Mouse (Mus musculus): Measurements from ENCODE around the gene Lmo4. TPM values are rescaled to one million over a fixed set of nuclear protein-coding genes. Genes with fewer than 3 reads are reported as not detected.

Lmo4 gene
- total and polyA plus RNA-seq, 3 experiments, result 37.3 to 161 (median 48.1) TPM

GRCm38 (mm10) chr3:144173866-144174588 lies 31.0 kb downstream of the Lmo4 start:
- H3K4me3 ChIP-seq (ENCODE audit: low read depth, low read length), result no peak overlapping the region
- no peak for ATAC-seq (ENCODE audit: extremely low read depth, insufficient number of reproducible peaks, low FRiP score, poor library complexity, severe bottlenecking)

GRCm38 (mm10) chr3:144173138-144173537 lies 31.9 kb downstream of the Lmo4 start:
- Histone ChIP-seq H3K4me3 (ENCODE audit: low read depth, low read length) (no peak overlapping the region), H3K9me3 (replicated peaks) (no peaks in the 10 kb centered on the region)
- no peak for ATAC-seq (ENCODE audit: extremely low read depth, insufficient number of reproducible peaks, low FRiP score, poor library complexity, severe bottlenecking)

More at GRCm38 (mm10) chr3:144173866-144174588, 31.0 kb downstream of the Lmo4 start:
- Histone ChIP-seq H3K27me3 (ENCODE audit: insufficient read depth, low read length) (peaks cover 20% of the 10 kb centered on the region), H3K9me3 (replicated peaks) (no peaks in the 10 kb centered on the region), H3K36me3 (replicated peaks) (no peaks in the 10 kb centered on the region), H3K4me1 (ENCODE audit: insufficient read depth, low read depth, low read length) (no peaks in the 10 kb centered on the region)
- no peak for TF ChIP-seq GATA1 (IDR thresholded peaks at IDR 0.05; ENCODE audit: borderline replicate concordance, low read length)
- no peak for TF ChIP-seq POLR2AphosphoS5 (IDR thresholded peaks at IDR 0.05; ENCODE audit: insufficient replicate concordance, low read depth, low read length)
- TF ChIP-seq CTCF (IDR thresholded peaks at IDR 0.05; ENCODE audit: low read depth, low read length), result no peak
- TF ChIP-seq GATA2 (IDR thresholded peaks at IDR 0.05; ENCODE audit: borderline replicate concordance, low read depth, low read length), result no peak
- DNase-seq (ENCODE audit: low spot score), result no peak

GRCm38 (mm10) chr3:144171749-144172148 lies 33.3 kb downstream of the Lmo4 start:
- ATAC-seq (ENCODE audit: extremely low read depth, insufficient number of reproducible peaks, low FRiP score, poor library complexity, severe bottlenecking), result 0 out of 2 replicates have a peak, but pooled peaks have one; percentile 15
- peaks cover 19% of the 10 kb centered on the region for H3K27me3 ChIP-seq (ENCODE audit: insufficient read depth, low read length)
- no peak overlapping the region for H3K4me3 ChIP-seq (ENCODE audit: low read depth, low read length)
- TF ChIP-seq GATA2 (IDR thresholded peaks at IDR 0.05; ENCODE audit: borderline replicate concordance, low read depth, low read length), result no peak
- no peak for TF ChIP-seq CTCF (IDR thresholded peaks at IDR 0.05; ENCODE audit: low read depth, low read length)
- TF ChIP-seq TAL1 (conservative IDR thresholded peaks at IDR 0.05; ENCODE audit: low read depth, low read length), result no peak
- no peak for TF ChIP-seq POLR2AphosphoS5 (IDR thresholded peaks at IDR 0.05; ENCODE audit: insufficient replicate concordance, low read depth, low read length)
- no peak for TF ChIP-seq GATA1 (IDR thresholded peaks at IDR 0.05; ENCODE audit: borderline replicate concordance, low read length)
- H3K9me3 ChIP-seq (replicated peaks), result no peaks in the 10 kb centered on the region
- DNase-seq (ENCODE audit: low spot score), result no peak
- no peaks in the 10 kb centered on the region for H3K36me3 ChIP-seq (replicated peaks)
- H3K4me1 ChIP-seq (ENCODE audit: insufficient read depth, low read depth, low read length), result no peaks in the 10 kb centered on the region

More at GRCm38 (mm10) chr3:144173138-144173537, 31.9 kb downstream of the Lmo4 start:
- no peak for DNase-seq (ENCODE audit: low spot score)
- TF ChIP-seq POLR2AphosphoS5 (IDR thresholded peaks at IDR 0.05; ENCODE audit: insufficient replicate concordance, low read depth, low read length) (no peak), TAL1 (conservative IDR thresholded peaks at IDR 0.05; ENCODE audit: low read depth, low read length) (no peak), GATA2 (IDR thresholded peaks at IDR 0.05; ENCODE audit: borderline replicate concordance, low read depth, low read length) (no peak)
- H3K4me1 ChIP-seq (ENCODE audit: insufficient read depth, low read depth, low read length), result no peaks in the 10 kb centered on the region
- H3K27me3 ChIP-seq (ENCODE audit: insufficient read depth, low read length), result peaks cover 20% of the 10 kb centered on the region
- H3K36me3 ChIP-seq (replicated peaks), result no peaks in the 10 kb centered on the region

- DNase-seq (ENCODE audit: low spot score) (no peak), ATAC-seq (ENCODE audit: extremely low read depth, insufficient number of reproducible peaks, low FRiP score, poor library complexity, severe bottlenecking) (no peak)
- Histone ChIP-seq H3K36me3 (replicated peaks) (no peaks in the 10 kb centered on the region), H3K4me3 (ENCODE audit: low read depth, low read length) (no peak overlapping the region), H3K9me3 (replicated peaks) (no peaks in the 10 kb centered on the region), H3K4me1 (ENCODE audit: insufficient read depth, low read depth, low read length) (no peaks in the 10 kb centered on the region), H3K27me3 (ENCODE audit: insufficient read depth, low read length) (peaks cover 22% of the 10 kb centered on the region)
- no peak for TF ChIP-seq GATA2 (IDR thresholded peaks at IDR 0.05; ENCODE audit: borderline replicate concordance, low read depth, low read length)
Observed at GRCm38 (mm10) chr3:144170539-144170938, 34.5 kb downstream of the Lmo4 start.

- no peak for ATAC-seq (ENCODE audit: extremely low read depth, insufficient number of reproducible peaks, low FRiP score, poor library complexity, severe bottlenecking)
Observed at GRCm38 (mm10) chr3:144166439-144167155, 38.4 kb downstream of the Lmo4 start.

GRCm38 (mm10) chr3:144165439-144165838 lies 39.6 kb downstream of the Lmo4 start:
- H3K9me3 ChIP-seq (replicated peaks), result no peaks in the 10 kb centered on the region
- H3K36me3 ChIP-seq (replicated peaks), result no peaks in the 10 kb centered on the region
- TF ChIP-seq CTCF (IDR thresholded peaks at IDR 0.05; ENCODE audit: low read depth, low read length), result no peak
- TF ChIP-seq GATA1 (IDR thresholded peaks at IDR 0.05; ENCODE audit: borderline replicate concordance, low read length), result no peak
- no peak for TF ChIP-seq POLR2AphosphoS5 (IDR thresholded peaks at IDR 0.05; ENCODE audit: insufficient replicate concordance, low read depth, low read length)
- TF ChIP-seq GATA2 (IDR thresholded peaks at IDR 0.05; ENCODE audit: borderline replicate concordance, low read depth, low read length), result no peak
- peaks cover 12% of the 10 kb centered on the region for H3K27me3 ChIP-seq (ENCODE audit: insufficient read depth, low read length)
- no peak for DNase-seq (ENCODE audit: low spot score)
- H3K4me3 ChIP-seq (ENCODE audit: low read depth, low read length), result no peak overlapping the region
- H3K4me1 ChIP-seq (ENCODE audit: insufficient read depth, low read depth, low read length), result no peaks in the 10 kb centered on the region
- no peak for ATAC-seq (ENCODE audit: extremely low read depth, insufficient number of reproducible peaks, low FRiP score, poor library complexity, severe bottlenecking)

More at GRCm38 (mm10) chr3:144166439-144167155, 38.4 kb downstream of the Lmo4 start:
- Histone ChIP-seq H3K4me3 (ENCODE audit: low read depth, low read length) (no peak overlapping the region), H3K36me3 (replicated peaks) (no peaks in the 10 kb centered on the region), H3K4me1 (ENCODE audit: insufficient read depth, low read depth, low read length) (no peaks in the 10 kb centered on the region), H3K9me3 (replicated peaks) (no peaks in the 10 kb centered on the region), H3K27me3 (ENCODE audit: insufficient read depth, low read length) (peaks cover 12% of the 10 kb centered on the region)
- no peak for DNase-seq (ENCODE audit: low spot score)
- TF ChIP-seq CTCF (IDR thresholded peaks at IDR 0.05; ENCODE audit: low read depth, low read length), result no peak
- no peak for TF ChIP-seq TAL1 (conservative IDR thresholded peaks at IDR 0.05; ENCODE audit: low read depth, low read length)
- TF ChIP-seq GATA1 (IDR thresholded peaks at IDR 0.05; ENCODE audit: borderline replicate concordance, low read length), result no peak
- TF ChIP-seq GATA2 (IDR thresholded peaks at IDR 0.05; ENCODE audit: borderline replicate concordance, low read depth, low read length), result no peak
- TF ChIP-seq POLR2AphosphoS5 (IDR thresholded peaks at IDR 0.05; ENCODE audit: insufficient replicate concordance, low read depth, low read length), result no peak
